Mouse (Mus musculus): ENCODE results near the gene Myh7b.

GRCm38 (mm10) chr2:155645746-155646145 is 34.7 kb downstream of the Myh7b start:
- no peak for TF ChIP-seq CTCF (IDR thresholded peaks at IDR 0.05; ENCODE audit: extremely low read depth, insufficient read length, insufficient replicate concordance, low read depth, low read length)
- TF ChIP-seq POLR2A (IDR thresholded peaks at IDR 0.05; ENCODE audit: low read depth, low read length), result no peak

Data from small intestine, adult 2 months (tissue).